Mouse (Mus musculus) C3H10T1/2 (cell line): ENCODE results near the gene Olfr720. TPM values are rescaled to one million over a fixed set of nuclear protein-coding genes. Genes with fewer than 3 reads are reported as not detected.

Source experiments
- polyA plus RNA-seq, 2 experiments: library from polyadenylated mRNA; unstranded; fragments of >200 nt; fragmentation: generic; extraction: Trizol; gene quantifications; one replicate each; pipeline ENCODE4 v1.2.1; 2012; ENCODE audit warnings: missing spikeins in 2 of 2

Gene Olfr720
- polyA plus RNA-seq = not detected

GRCm38 (mm10) chr14:14186738-14187137 is at the start of gene Olfr720:
Gene Olfr720, minus strand, starts transcription at chr14:14186838.

Other genes starting within 250 kb of the Olfr720 start
- gene Atxn7, start 225.4 kb downstream of the Olfr720 start, polyA plus RNA-seq = 1 to 10 TPM in 1 of 2 experiments, under 1 TPM in 1; 0.12 to 1.3 TPM
- 10 to 100 TPM in 1 of 2 experiments, 1 to 10 TPM in 1; 8.6 to 58.1 TPM for gene Thoc7, start 225.0 kb downstream of the Olfr720 start, polyA plus RNA-seq
- gene Psmd6, start 65.9 kb downstream of the Olfr720 start, polyA plus RNA-seq = 10 to 100 TPM; 14.3 to 65.5 TPM
- gene Olfr31, start 136.0 kb upstream of the Olfr720 start, polyA plus RNA-seq = under 1 TPM in 1 of 2 experiments, not detected in 1; 0.02 TPM
- gene Il3ra, start 159.4 kb upstream of the Olfr720 start, polyA plus RNA-seq = 10 to 100 TPM; 26.5 to 46.3 TPM
- not detected for gene Olfr721-ps1, start 214.5 kb upstream of the Olfr720 start, polyA plus RNA-seq